Mouse (Mus musculus) cerebellum, adult (tissue): ENCODE results near the gene Stk16.

Source experiments
- ATAC-seq: cut with Nextera tagmentation; 2 replicates; pipeline ENCODE4 v1.9.2; 2017; ENCODE audit warnings: mild to moderate bottlenecking, moderate library complexity, mixed read lengths; ENCODE audit not compliant: insufficient number of reproducible peaks, low FRiP score, low TSS enrichment

Stk16 gene

DNA sequence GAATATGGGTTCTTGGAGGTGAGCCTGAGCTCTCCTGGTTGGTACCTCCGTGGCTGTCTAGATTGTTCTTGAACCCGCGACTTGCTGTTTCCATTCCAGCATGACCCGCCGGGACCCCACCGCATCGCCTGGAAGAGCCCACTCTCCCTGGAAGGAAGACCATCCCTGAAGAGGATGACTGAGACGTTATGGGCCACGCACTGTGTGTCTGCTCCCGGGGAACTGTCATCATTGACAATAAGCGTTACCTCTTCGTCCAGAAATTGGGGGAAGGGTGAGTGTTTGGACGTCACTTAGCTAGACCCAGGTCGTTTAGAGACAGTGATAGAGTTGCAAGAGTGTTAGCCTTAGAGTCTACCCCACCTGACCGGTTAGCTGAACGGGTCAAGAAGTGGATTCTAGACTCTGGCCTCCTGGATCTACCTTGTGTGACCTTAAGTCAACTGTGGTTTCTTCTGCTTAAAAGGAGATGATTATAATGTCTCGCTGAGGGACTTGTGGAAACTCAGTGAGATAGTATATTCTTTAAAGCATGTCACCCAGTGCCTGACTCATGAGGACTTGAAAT, 587 bp downstream of the Stk16 start:
- ATAC-seq, result no peak

DNA sequence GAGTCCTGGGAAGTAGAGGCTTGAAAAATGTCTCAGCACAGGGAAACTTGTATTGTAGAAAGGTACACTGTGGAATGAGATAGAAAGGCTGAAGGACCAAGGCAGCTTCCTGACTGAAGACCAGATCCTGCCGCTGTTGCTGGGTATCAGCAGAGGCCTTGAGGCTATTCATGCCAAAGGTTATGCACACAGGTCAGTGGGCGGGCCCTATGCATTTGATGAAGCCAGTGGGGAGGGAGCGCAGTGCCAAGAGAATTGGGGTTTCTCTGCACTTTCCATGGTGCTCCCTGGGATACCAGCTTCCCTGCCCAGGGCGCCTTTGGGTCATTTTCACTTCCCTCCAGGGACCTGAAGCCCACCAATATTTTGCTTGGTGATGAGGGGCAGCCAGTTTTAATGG, 1.9 kb downstream of the Stk16 start:
- ATAC-seq, result no peak

DNA sequence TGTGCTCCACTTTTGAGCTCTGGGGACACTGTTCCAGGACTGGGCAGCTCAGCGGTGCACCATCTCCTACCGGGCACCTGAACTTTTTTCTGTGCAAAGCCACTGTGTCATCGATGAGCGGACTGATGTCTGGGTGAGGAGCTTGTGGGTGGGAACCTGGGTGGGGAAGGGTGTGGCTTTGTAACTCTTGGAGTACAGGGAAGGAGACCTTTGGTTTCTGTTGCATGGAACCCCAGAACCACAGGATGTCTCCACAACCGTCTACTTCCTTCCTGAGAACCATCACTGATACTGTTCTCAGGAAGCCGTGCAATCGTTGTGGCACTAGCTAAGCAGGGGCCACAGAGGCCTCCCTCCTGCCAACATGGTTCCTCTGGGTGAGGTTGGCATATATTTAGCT, 2.5 kb downstream of the Stk16 start:
- ATAC-seq, result no peak

DNA sequence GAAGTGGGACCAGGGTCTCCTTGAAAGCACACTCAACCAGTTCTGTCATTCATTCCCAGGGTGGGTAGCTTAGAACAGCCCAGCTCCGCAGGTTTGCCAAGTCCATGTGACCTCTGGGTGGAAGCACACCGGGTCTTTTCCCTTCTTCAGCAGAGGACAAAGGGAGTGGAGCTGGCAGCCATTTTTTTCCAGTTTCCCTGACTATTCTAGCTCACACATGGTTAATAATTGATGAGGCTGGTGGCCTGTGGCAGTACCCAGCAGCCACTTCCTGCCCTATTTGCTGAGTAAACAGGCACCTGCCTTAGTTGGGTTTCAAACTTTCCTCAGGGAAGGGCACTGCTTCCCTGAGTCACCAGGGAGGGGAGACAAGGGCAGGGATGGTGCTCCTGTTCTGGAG, 3.8 kb downstream of the Stk16 start:
- no peak for ATAC-seq

DNA sequence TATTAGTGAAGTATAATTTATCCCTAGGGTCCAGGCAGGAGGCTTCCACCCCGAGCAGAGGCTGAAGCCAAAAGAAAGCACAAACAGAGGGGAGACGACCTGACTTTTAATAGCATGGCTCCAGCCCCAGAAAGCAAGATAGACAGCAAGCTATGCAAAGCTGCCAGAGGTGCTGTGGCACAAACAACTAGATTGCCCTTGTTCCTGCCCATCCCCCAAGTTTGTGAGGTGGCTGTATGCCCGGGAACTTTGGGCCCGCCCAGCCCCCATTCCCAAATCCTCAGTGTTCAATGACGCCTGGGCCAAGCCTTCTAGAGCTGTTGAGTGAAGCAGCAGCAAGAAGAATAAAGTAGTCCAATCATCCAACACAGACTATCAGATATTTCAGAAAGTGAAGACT, 4.2 kb downstream of the Stk16 start:
- ATAC-seq, result no peak

DNA sequence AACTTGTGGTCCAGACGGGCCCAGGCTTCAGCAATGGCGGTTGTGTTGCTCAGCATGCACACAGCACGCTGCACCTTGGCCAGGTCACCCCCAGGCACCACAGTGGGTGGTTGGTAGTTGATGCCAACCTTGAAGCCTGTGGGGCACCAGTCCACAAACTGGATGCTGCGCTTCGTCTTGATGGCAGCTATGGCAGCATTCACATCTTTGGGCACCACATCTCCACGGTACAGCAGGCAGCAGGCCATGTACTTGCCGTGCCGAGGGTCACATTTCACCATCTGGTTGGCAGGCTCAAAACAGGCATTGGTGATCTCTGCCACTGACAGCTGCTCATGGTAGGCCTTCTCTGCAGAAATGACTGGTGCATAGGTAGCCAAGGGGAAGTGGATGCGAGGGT, 5.1 kb downstream of the Stk16 start:
- ATAC-seq, result no peak

DNA sequence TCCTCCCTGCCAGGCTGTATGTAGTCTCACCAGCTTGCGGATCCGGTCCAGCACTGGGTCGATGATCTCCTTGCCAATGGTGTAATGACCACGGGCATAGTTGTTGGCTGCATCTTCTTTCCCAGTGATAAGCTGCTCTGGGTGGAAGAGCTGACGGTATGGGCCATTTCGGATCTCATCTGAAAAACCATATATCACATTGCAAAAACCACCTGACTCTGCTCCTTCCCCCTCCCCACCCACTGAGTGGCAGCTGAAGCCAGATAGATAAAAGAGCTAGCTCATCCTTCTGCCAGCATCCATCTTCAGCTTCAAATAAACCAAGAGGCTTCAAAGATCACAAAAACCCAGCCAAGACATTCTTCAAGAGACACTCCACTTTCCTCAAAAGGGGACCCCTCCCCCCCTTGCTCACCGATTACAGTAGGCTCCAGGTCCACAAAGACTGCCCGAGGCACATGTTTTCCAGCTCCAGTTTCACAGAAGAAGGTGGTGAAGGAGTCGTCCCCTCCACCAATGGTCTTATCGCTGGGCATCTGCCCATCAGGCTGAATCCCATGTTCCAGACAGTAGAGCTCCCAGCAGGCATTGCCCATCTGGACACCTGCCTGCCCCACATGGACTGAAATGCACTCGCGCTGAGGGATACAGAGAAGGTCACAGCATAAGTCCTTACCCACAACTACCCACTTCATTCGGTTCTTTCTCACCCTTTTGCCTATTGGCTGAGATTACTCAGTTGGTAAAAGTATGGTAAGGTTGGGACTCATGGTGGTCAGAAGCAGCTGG, 6.4 kb downstream of the Stk16 start:
- ATAC-seq, result no peak

DNA sequence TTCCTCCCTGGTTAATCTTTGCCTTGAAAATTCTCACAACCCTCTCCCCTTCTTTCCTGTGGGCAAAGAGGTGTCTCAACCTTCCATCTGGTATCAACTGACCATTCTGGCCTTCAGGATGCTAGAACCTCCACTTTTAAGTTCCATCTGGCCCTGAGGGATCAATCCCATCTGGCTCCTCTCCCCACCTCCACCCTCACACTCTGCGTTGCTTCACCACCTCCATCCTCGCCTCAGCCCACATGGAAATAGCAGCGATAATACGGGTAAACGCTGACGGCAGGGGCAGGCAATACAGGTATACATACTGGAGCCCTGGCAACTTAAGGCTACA, 7.2 kb downstream of the Stk16 start:
- peak; percentile 7; the same call in 1 of the 2 replicates for ATAC-seq

DNA sequence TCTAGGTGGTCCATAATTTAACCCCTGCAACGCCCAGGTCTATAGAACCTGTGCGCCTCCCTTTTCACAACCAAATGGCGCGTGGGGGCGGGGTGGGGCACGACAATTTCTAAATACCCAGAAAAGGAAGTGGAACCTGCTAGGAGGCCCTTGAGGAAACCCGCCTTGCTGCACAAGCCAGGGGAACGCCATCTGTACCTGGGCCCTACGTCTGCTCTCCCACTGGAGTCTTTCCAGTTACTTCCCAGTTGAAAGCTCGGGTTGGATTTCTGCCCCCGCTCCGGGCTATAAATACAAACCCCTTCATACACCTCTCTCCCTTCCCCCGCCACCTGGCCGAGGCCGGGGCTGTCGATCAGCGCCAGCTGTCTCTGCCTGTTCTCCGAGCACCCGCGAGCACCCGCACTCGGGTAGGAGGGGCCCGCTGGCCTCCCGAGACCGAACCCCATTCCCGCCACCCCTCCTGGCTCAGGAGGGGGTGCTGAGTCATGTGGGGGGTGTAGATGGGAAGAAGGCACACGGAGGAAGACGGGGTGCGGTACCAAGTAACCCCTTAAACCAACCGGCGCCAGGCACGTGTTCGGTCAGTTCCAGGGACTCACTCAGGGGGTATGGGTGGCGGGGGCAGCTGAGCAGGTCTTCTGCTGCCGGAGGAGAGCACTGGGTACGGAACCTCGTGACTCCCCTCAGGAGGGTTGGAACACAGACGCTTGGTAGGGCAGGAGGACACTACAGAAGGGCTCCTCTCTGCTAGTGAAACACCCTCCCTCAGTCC, 7.8 kb downstream of the Stk16 start:
- peak; percentile 55 for ATAC-seq

DNA sequence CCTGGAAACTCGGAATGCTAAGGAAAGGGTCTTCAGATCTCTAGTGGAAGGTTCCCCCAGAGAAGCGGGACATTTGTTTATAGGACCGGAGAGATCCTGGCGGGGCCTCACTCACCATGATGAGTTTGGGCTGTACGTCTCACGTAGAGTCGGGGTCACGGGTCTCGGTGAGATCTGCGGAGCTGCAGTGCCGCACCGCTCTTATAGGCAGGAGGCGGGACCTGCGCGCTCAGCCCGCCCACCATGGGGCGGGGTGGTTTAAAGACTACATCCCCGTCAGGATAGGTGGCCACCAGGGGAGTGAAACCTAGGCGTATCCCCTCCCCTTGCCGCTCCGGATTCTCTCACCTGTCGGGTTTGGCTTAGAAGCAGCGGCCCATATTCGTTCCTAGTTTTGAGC, 8.4 kb downstream of the Stk16 start:
- peak; percentile 71 for ATAC-seq

DNA sequence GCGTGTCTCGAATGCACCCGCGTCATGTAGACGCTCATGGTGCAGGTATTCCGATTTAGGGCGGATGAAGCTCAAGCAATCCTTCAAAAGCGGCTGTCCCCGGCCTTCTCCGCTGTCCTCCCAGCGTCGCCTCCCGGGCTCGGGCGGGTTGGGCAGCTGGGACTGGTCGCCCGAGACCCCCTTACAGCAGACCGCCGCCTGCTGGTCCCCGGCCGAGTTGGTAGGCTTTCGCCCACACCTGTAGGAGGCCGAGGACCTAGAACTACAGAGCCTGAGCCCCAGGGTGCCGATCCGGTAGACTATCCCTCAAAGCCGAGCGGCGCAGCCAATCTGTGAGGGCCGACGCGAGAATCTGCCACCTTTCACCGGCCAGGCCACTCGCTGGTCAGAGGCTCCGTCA, 8.9 kb downstream of the Stk16 start, which contains the start of gene Tuba4a:
TSS of gene Tuba4a (minus strand) at position 335 of the 400 bp plus-strand sequence.
- peak; percentile 10; the same call in 1 of the 2 replicates for ATAC-seq

DNA sequence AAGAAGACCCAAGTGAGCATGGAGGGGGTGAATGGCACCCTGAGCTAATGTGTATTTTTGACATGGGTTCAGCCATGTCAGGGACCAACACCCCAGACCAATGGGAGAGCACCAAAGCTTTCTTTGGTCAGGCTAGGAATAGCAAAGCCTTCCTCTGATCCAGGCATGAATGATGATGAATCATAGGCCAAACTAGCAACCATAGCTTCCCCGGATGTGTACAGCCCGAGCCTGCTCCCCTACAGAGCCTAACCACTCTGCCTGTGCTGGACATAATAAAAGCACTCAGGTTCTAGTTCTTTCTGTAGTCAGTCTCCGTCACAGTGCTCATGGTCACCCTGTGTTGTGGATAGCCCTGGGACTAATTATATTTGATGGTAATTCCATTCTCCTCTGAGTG, 10.9 kb downstream of the Stk16 start:
- no peak for ATAC-seq

DNA sequence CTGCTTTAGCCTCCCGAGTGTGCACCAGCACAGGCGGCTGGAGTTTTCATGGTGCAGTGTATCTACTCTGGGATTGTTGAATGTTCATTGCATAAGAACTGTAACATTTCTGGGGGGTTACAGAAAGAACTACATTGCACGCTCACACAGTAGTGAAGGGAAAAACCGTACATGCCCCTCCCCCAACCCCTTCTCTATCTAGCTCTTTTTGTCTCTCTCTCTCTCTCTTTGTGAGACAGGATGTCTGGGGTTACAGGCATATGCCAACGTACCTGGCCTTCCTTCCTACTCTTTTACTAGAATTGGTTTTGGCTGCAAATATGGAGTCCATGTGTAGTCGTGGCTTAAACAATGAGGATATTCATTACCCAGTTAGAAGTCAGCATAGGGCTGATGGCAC, 12.3 kb downstream of the Stk16 start:
- no peak for ATAC-seq

DNA sequence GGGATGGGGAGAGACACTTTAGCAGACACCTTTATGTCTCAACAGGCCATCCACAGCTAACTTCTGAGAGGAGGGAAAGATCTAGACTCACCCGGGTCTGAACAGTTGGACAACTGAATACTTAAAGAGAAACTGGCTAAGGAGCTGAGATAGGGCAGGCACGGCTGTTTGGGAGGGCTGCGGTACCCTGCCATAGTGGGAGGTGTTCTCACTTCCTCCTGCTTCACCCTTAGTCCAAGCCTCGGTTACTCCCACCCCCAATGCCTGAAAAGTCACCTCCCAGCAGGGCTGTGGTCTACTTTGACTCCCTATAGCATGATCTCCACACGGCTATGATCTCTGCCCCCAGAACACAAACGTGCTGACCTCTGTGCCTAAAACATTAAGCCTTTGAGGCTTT, 12.9 kb downstream of the Stk16 start:
- ATAC-seq, result no peak

DNA sequence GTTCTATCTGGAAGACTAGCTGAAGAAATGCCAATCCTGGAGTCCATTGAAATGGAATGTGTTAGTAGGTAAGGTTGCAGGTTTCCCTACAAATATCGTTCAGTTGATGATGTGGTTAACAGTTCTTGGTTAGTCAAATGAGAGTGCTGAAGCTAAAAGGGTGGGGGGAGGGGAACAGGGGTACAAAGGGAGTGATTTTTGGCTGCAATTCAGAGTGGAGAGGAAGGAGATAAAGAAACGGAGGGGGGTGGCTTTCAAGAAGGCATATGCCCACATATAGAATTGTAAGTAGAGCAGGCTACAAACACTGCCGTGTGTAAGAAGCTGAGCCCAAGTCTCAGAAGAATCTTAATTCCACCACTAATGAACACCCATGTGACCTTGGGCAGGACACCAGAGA, 14.8 kb downstream of the Stk16 start:
- no peak for ATAC-seq

DNA sequence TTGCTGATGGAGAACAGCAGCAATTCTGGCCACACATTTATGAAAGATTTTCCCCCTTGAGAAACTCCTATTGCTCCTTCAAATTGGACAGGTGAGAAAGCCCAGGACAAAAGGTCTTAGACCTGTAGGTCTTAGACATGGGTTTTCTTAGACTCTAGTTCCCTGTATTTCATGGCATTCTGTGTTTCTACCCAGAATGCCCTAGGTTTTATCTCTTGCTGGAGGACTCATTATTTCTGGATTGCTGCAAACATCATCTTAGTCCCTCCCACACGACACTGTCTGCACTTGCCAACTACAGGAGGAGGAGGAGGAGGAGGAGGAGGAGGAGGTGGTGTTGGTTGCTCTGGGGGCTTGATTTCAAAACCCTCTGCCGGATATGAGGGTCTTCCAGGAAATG, 15.5 kb downstream of the Stk16 start:
- ATAC-seq, result no peak

DNA sequence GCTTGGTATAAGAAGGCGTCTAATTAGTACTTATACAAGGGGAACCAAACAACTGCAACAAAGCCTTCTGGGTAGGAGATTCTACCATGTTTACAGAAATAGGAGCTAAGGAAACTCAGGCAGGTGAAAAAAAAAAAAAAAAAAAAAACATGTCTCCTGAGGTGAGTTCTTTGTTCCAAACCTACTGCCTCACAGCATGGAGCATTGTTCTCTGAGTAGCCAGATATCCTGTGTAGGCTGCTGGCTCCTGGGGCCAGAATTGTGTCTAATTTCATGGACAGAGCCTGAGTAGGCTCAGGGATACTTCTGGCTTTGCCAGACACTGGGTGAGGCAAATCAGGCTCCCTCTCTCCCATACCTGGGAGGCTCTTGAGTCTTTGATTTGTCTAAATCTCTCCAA, 17.0 kb downstream of the Stk16 start:
- ATAC-seq, result no peak

DNA sequence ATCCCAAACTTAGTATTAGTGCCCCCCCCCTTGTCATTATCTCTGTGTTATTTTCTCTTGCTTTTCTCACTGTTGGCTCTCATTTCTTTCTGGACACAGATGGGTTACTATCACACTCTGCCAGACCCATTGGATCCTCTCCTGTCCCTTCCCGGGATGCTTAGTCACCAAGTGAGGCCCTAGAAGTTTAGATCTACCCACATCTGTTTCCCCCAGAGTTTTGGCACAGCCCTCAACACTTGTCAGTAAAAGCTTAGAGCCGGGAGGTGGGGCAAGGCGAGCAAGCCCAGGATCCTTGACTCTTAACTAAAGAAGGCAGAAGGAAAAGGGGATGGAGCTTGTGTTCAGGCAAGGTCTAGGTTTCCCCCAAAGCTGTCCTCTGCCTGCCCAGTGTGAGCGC, 18.5 kb downstream of the Stk16 start:
- ATAC-seq, result no peak

DNA sequence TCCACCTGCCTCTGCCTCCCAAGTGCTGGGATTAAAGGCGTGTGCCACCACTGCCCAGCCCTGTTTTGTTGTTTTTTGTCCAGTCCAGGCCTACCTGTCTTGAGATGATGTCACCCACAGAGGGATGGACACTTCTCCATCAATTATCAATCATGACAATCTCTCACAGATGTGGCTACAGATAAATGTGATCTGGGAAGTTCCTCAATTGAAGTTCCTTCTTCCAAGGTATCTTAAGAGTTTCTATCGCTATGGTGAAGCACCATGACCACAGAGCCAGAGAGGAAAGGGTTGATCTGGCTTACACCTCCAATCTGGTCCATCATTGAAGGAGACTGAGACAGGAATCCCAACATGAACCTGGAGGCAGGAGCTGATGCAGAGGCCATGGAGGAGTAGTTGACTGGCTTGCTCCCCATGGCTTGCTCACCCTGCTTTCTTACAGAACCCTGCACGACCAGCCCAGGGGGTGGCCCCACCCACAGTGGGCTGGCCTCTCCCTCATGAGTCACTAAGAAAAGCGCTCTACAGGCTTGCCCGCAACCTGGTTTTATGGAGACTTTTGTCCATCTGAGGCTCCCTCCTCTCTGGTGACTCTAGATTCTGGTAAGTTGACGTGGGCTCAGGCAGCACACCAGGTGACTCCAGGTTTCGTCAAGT, 19.8 kb downstream of the Stk16 start:
- no peak for ATAC-seq

DNA sequence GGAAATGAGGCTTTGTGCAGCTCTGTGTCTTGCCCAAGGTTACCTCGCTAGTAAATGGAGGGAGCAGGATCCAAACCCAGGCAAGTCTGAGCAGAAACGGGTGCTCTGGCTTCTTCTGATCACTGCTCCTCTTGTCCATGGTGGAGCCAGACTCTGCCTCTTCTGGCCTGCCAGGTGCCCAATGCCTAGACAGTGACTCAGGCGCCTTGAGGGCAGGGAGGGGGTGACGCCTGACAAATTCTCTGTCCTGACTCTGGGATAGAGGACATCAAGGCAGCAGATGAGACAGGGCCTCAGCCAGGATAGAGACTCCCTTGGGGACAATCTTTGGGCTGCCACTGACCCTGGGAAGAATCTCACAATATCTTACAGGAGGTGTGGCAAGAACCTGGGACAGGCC, 20.6 kb downstream of the Stk16 start:
- ATAC-seq, result no peak

DNA sequence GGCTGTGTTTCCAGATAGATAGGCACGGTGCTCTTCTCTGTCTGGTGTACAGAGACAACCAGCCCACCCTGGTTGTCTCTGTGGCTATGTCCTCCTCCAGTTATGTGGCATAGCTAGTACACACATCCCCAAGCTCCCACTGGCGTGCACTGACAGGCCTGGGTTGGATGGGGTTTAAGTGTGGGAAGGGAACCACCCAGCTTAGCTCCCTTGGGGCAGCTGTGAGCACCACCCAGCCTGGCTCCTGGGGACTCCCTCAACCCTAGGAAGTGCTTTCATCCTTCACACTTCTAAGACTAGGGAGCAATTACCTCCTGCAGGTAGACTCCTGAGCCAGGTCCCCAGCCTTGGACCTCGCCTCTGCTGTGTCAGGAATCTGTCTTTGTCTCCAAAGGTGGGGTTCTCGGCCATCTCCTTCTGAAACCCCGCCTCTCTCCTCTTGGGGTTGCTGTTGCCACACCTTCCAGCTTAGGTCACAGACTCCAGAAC, 21.1 kb downstream of the Stk16 start, which contains the start of gene A630095N17Rik:
TSS of gene A630095N17Rik (minus strand) at position 439 of the 489 bp plus-strand sequence.
- no peak for ATAC-seq
